Mouse (Mus musculus): ENCODE measurements around the gene Eif1ax.
"Not testable (repeated sequence)": the region's sequence is repeated elsewhere in the genome, so short reads cannot be mapped to it uniquely, and the experiment has no call there.

Eif1ax gene

GRCm38 (mm10) chrX:159371831-159372752, at the start of gene Eif1ax:
Eif1ax (plus strand) TSS chrX:159372178.
- peak; percentile 81 for DNase-seq

GRCm38 (mm10) chrX:159364506-159364905, 7.5 kb upstream of the Eif1ax start:
- no peak for DNase-seq

DNA sequence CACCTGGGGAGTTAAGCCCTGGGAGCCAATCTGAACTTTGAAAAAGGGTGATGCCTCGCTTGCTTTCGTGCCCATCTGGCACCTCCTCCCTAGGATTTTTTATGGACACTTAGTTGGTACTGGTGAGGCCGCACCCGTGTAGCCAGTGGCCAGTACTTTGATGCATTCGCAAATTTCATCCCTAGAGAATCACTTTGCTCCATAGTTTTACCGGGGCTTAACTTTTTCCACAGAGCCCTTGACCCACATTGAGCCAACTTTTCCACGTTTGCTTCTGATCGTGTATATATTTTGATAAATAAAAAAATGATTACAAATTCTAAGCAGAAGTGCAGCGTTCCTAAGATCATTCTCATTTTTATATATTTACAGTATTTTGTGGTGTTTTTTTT, 771 bp downstream of the Eif1ax start:
- DNase-seq = no peak

GRCm38 (mm10) chrX:159387105-159387504, 15.1 kb downstream of the Eif1ax start:
- no peak for DNase-seq

- DNase-seq = no peak
Observed at GRCm38 (mm10) chrX:159388953-159389352, 17.0 kb downstream of the Eif1ax start.

- no peak for DNase-seq
Observed at GRCm38 (mm10) chrX:159390347-159390962, 18.5 kb downstream of the Eif1ax start.

- DNase-seq = no peak
Observed at GRCm38 (mm10) chrX:159391239-159391638, 19.3 kb downstream of the Eif1ax start.

DNA sequence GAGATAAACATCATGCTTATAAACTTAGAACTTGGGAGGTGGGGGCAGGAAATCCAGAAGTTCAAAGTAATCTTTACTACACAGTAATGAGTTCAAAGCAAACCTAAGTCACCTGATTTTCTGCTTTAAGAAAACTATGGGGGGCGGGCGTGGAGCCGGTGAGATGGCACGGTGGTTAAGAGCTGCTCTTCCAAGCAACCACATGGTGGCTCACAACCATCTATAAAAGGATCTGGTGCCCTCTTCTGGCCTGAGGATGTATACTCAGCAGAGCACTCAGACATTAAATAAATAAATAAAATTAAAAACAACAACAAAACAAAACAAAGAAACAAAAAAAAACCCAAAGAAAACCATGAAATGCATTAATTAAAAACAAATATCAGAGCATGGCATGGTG, 37.3 kb downstream of the Eif1ax start:
- DNase-seq = peak; percentile 64

GRCm38 (mm10) chrX:159414130-159414828, 42.3 kb downstream of the Eif1ax start, which contains the start of gene Map7d2:
Map7d2 (plus strand) TSS chrX:159414572.
- DNase-seq = peak; percentile 50

- peak; percentile 23 for DNase-seq
Observed at GRCm38 (mm10) chrX:159414829-159415673, 43.1 kb downstream of the Eif1ax start.

- DNase-seq = not testable (repeated sequence)
Observed at GRCm38 (mm10) chrX:159430507-159430906, 58.5 kb downstream of the Eif1ax start.
